Mouse (Mus musculus): ENCODE measurements around the gene Agfg2. TPM values are rescaled to one million over a fixed set of nuclear protein-coding genes. Genes with fewer than 3 reads are reported as not detected.
A peak's percentile ranks its signal among the peaks of the same experiment; 100 is the strongest.

Agfg2 gene
- total RNA-seq, 2 experiments from 2014 or later, result 16.9 to 23.0 TPM

DNA sequence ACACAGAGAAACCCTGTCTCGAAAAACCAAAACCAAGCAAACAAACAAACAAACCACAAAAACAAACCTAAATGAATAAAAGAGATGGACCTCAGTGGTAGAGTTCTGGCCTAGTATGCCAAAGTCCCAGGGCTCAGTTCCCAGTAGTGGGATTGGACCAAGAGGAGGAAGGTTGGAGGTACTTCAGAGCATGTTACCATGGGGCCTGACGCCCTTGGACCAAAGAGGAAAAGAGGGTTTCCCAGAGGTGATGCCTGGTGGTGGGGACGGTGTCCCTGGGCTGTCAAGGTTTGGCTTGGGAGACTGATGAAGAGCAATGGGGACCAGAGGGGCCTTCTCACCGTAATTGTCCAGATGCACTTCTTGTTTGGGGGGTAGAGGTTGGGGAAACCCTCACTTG, 74.5 kb downstream of the Agfg2 start:
- DNase-seq, result no peak

DNA sequence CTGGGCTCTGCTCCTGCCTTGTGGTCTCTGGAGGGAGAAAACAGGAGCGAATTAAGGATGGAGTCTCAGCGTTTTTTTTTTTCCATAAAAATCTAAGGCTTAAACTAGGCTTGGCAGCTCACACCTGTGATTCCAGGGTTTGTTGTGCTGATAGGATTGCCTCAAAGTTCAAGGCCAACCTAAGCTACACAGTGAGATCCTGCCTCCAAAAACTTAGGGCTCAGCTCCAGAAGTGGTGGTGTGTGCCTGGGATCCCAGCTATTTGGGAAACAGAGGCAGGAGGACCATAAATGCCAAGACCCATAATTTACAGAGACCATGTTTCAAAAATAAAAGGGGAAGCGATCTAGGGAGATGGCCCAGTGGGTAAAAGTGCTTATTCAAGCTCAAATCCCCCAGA, 75.2 kb downstream of the Agfg2 start:
- no peak for DNase-seq

DNA sequence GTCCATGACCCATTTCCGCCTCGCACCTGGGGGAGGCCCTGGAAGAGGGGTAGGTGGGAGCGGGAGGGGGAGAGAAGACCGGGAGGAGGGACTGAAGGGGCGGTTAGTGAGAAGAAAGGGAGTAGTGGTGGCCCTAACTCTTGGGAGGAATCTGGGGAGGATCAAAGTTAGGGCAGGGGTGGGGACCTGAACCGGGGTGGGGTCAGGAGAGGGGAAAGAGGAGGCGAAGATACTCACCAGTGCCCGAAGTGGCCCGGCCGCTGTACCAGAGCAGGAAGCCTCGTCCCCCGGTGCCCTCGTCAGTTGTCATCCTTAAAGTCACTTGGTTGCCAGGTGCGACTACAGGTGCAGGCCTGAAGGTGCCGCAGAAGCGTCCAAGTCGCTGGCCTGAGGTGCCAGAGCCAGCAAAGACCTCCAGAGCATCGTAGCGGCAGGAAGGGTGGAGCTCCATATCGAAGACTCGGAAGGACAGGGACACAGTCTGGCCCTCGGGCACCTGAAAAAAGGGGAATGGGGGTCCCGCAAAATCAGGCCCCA, 75.8 kb downstream of the Agfg2 start:
- DNase-seq, result no peak

DNA sequence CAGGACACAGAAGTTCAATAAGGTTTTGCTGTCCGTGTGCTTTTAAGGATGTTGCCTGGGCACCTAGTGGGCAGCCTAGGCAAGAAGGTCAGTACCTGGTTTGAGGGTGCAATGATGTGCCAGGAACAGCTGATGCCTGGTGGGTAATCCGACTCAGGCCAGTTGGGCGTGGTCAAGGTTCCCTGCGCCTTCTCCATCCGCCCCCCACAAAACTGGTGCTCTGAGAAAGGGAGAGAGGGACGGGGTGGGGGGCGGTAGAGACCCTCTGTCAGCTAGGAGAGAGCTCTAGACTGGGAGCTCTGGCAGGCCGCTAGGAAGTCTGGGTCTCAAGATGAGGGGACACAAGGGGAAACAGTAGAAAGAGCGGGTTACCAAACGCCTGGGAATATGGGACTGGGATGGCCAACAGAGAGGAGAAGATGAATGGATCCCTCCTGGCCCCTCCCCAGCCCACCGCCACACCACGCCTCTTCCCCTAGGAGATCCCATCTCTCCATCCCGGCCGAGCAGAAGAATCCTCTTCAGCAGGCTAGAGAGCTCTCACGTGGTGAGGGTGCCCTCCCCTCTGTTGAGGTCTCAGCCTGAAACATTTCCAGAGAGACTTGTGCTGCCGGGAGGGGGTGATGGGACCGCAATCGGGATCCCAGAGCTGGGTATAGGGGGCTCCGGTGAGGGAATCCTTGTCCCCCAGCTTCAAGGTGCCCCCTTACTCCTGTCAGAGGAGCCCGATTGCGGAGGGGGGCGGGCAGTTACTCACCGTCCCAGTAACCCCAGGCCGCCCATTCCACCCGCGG, 76.5 kb downstream of the Agfg2 start:
- no peak for DNase-seq

DNA sequence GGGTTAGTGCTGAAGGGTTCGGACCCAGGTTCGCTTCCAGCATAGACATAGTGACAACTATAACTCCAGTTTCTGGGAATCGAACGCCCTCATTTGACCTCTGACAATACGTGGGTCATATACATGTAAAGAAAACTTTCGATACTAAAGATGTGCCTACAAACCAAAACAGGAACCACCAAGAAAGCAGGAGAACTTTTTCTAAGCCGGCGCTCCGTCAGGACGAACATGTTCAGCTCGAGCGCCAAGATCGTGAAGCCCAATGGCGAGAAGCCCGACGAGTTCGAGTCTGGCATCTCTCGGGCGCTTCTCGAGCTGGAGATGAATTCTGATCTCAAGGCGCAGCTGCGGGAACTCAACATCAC, 83.2 kb downstream of the Agfg2 start:
- peak; percentile 50 to 64 for DNase-seq

DNA sequence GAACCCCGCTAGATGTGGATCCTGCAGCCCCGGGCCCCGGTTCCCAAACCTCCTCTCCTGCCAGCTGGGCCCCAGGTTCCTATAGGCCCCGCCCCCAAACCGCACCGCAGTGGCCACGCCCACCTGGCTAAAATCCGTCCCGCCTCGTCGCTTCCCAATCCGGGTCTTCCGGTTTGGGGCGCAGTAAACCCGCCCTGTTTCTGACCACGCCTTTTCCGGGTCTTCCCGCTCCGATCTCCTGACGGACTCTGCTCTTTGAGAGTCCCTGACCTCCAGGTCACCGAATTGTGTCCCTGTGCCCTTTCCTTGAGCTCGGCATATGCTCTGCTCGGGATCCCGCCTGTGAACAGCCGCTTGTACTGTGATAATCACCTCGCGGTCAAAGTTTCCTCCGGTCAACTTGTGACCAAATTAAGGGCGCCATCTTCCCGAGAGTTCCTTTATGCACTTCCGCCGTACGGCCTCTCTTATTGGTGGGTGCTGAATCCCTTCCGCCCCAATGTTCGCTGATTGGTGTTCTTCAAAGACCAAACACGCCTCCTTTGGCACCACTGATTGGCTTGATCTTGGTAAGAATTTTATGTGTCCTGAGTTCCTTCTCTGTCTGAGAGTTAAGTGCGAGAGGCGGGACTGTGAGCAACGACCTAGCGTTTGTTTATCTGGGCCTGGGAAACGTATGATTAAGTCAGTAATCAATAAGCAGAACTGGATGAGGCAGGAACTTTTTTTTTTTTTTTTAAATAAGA, 83.7 kb downstream of the Agfg2 start, which contains the start of gene Mospd3:
Mospd3 (minus strand) TSS at position 440 of the 746 bp plus-strand sequence.
- peak; percentile 98 to 99 for DNase-seq

Other genes with a start within 250 kb of the Agfg2 start
- gene Zan, start 207.7 kb downstream of the Agfg2 start, total RNA-seq (2021), result not detected
- 10 to 100 TPM; 13.9 to 15.0 TPM for gene Pop7, start 182.2 kb downstream of the Agfg2 start, total RNA-seq (2021)
- 10 to 100 TPM; 31.2 to 32.5 TPM for gene Gigyf1, start 166.2 kb downstream of the Agfg2 start, total RNA-seq (2021)
- gene Epo, start 151.5 kb downstream of the Agfg2 start, total RNA-seq (2021), result not detected
- 100 to 1,000 TPM; 233 to 247 TPM for gene Gnb2, start 151.2 kb downstream of the Agfg2 start, total RNA-seq (2021)
- not detected for gene Actl6b, start 131.2 kb downstream of the Agfg2 start, total RNA-seq (2021)
- not detected for gene Tfr2, start 114.9 kb downstream of the Agfg2 start, total RNA-seq (2021)
- 10 to 100 TPM in 1 of 2 experiments, 1 to 10 TPM in 1; 9.1 to 14.1 TPM for gene Mospd3, start 83.7 kb downstream of the Agfg2 start, total RNA-seq (2021)
- 10 to 100 TPM; 43.9 to 47.5 TPM for gene Pcolce, start 70.9 kb downstream of the Agfg2 start, total RNA-seq (2021)
- under 1 TPM; 0.32 to 0.44 TPM for gene Fbxo24, start 55.7 kb downstream of the Agfg2 start, total RNA-seq (2021)
- gene Lrch4, start 55.6 kb downstream of the Agfg2 start, total RNA-seq (2021), result 10 to 100 TPM; 17.5 to 19.1 TPM
- gene Gm20605, start 55.6 kb downstream of the Agfg2 start, total RNA-seq (2021), result 1 to 10 TPM; 2.9 to 4.2 TPM
- gene Sap25, start 43.4 kb downstream of the Agfg2 start, total RNA-seq (2021), result 1 to 10 TPM; 2.2 to 2.6 TPM
- gene Irs3, start 39.0 kb downstream of the Agfg2 start, total RNA-seq (2021), result 1 to 10 TPM in 1 of 2 experiments, under 1 TPM in 1; 0.87 to 1.5 TPM
- gene Nyap1, start 56.9 kb upstream of the Agfg2 start, total RNA-seq (2021), result 1 to 10 TPM in 1 of 2 experiments, under 1 TPM in 1; 0.79 to 1.1 TPM
- 100 to 1,000 TPM; 240 to 253 TPM for gene Tsc22d4, start 61.0 kb upstream of the Agfg2 start, total RNA-seq (2021)
- gene Ppp1r35, start 94.1 kb upstream of the Agfg2 start, total RNA-seq (2021), result 10 to 100 TPM in 1 of 2 experiments, 1 to 10 TPM in 1; 9.9 to 12.0 TPM
- 10 to 100 TPM; 24.2 to 28.7 TPM for gene Mepce, start 102.9 kb upstream of the Agfg2 start, total RNA-seq (2021)
- under 1 TPM; 0.22 to 0.72 TPM for gene Zcwpw1, start 103.1 kb upstream of the Agfg2 start, total RNA-seq (2021)
- 1 to 10 TPM; 1.5 to 1.7 TPM for gene Pilra, start 151.6 kb upstream of the Agfg2 start, total RNA-seq (2021)
- gene Pilrb1, start 173.4 kb upstream of the Agfg2 start, total RNA-seq (2021), result 1 to 10 TPM; 1.3 to 2.3 TPM
- gene Pilrb2, start 187.1 kb upstream of the Agfg2 start, total RNA-seq (2021), result under 1 TPM in 1 of 2 experiments, not detected in 1; 0.74 TPM
- gene Cyp3a13, start 236.9 kb upstream of the Agfg2 start, total RNA-seq (2021), result under 1 TPM; 0.21 to 0.25 TPM

Measured in heart, adult 18-20 months (tissue).